Mouse (Mus musculus): ENCODE data around the gene Ddx27.
A peak's percentile ranks its signal among the peaks of the same experiment; 100 is the strongest.
"Not testable (repeated sequence)": the region's sequence is repeated elsewhere in the genome, so short reads cannot be mapped to it uniquely, and the experiment has no call there.

The Ddx27 gene

DNA sequence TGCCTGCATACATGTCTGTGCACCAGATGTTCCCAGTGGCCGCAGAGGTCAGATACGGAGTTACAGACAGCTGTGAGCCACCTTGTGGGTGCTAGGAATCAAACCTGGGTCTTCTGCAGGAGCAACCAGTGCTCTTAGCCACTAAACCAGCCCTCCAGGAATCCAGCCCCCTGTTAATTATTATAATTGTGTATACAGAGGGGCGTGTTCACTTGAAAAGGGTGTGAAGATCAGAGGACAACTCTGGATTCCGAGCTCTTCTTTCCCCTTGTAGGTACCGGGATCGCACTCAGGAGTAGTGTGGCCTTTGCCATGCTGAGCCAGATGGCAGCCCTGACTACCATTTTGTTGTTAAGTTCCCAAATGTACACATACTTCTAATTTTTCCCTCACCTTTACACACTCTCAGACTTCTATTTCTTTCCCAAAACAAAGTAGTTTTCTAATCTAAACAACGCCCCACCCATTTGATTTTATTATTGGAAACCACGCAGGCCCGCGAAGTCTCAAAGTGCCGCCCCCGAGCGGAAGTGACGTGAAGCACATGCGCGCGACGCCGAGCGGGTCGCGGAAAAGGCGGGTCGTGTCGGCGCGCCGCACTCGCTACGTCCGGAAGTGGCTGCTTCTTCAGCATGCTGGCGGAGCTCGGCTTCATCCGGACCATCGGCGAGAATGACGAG lies at the start of gene Ddx27:
TSS of gene Ddx27 (plus strand) at position 492 of the 680 bp plus-strand sequence.
- peak; percentile 95 for DNase-seq (ENCODE audit: low spot score in 2 of 2)

DNA sequence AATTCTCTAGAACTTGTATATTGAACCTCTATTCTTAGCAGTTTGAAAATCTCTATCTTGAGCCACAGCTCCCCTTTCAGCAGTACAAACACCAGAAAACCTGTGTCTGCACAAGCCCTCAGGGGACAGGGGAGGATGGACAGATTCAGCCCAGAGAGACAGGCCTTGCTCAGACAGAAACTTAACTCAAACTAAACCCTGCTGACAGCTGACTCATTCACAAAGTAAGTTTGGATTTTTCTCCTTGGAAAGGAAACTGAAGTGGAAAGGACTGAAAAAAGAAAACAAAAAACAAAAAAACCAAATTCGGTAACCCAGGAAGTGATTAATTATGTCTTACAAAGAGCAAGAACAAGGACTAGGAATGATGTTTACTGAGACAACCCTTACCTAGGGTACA lies 41.8 kb upstream of the Ddx27 start:
- no peak for DNase-seq (ENCODE audit: low spot score in 2 of 2)

DNA sequence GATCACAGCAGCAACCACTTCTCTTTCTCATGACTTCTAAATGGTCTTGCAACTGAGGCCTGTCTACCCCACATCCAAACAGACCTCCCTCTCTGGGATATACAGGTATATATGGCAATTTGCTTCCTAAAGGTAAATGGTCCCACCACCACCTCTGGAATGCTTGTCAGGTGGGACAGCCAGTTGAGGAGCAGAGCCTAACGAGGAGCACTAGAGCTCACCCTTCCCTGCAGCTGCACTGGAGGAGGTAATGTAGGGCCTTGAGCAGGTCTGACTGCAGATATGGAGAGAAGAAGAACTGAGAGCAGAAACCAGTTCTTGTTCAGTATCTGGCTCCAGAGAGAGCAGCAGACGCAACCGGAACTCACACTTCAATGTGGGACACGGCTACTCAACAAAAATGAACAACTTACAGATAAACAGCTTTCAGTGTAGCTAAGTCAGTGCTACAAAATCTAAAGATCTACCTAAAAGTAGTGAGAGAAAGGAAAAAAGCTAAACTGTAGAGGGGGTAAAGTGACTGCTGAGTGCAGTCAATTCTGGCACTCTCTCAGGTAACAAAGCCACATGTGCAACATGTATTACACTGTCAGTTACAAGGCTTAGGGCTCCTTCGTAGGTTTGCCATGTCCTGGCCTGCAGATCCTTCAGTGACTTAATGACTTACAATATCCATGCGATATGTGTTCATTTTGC lies 40.7 kb upstream of the Ddx27 start:
- DNase-seq (ENCODE audit: low spot score in 2 of 2): no peak

DNA sequence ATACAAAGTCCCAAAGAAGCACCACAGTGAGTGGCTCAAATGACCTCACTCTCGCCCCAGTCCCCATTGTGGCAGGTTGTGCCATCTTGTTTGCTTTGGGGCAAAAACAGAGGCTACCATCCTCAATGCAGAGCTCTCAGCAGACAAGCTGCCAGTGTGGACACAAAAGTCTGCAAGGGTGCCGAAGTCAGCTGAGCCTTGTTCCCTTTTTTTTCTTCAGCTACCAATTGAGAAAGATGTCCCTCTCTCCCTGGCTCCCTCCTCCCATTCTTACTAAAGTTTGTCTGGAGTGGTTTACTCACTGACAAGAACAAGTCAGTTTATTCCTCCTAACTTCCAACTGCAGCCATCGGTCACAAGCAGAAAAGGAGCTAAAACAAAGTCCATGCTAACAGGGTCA lies 38.6 kb upstream of the Ddx27 start:
- no peak for DNase-seq (ENCODE audit: low spot score in 2 of 2)

DNA sequence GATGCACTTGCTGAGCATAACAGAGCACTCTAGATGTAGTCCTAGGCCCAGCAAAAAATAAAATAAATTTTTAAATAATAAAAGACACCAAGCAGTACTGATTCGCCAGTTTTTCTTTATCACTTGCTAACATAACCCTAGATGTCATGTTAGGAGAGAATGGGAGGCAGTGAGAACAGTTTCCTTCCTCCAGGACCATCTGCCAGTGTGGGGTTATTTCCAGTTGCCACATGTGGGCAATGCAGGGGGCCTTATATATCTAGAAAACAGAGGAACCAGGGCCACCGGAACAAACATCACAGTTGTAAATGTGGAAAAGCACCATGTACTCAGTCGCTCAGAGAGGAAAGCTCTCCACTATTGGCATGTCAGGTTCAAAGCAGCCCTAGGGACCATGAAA lies 37.5 kb upstream of the Ddx27 start:
- DNase-seq (ENCODE audit: low spot score in 2 of 2): no peak

DNA sequence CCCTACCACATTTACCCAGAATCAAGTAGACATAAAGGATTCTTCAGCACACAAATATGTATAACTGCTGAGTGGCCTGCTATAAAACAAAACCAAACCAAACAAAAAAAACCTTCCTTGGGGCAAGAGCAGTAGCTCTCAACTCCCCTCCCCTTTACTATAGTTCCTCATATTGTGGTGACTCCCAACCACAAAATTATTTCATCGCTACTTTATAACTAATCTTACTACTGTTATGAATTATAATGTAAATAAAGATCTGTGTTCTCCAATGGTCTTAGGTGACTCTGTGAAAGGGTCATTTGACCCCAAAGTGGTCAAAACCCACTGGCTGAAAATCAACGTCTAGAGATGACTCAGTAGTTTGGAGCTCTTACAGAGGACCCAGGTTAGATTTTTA lies 34.8 kb upstream of the Ddx27 start:
- no peak for DNase-seq (ENCODE audit: low spot score in 2 of 2)

DNA sequence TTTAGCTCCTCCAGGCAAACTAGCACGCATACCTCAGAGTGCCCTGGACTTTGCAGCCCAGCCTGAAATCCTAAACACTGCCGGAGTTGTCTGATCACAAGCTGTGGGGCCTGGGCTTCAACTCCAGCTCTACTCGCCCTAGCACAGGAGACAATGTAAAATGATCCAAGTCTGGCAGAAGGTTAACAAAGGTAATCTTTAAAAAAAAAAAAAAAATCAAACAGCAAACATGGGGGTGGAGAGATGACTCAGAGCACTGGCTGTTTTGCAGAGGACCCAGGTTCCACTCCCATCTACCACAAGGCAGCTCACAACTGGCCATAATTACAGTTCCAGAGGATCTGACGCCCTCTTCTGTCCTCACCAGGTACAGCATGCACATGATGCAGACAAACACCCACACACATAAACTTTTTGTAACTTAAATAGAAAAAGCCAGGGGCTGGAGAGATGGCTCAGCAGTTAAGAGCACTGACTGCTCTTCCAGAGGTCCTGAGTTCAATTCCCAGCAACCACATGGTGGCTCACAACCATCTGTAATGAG lies 31.6 kb upstream of the Ddx27 start:
- no peak for DNase-seq (ENCODE audit: low spot score in 2 of 2)

DNA sequence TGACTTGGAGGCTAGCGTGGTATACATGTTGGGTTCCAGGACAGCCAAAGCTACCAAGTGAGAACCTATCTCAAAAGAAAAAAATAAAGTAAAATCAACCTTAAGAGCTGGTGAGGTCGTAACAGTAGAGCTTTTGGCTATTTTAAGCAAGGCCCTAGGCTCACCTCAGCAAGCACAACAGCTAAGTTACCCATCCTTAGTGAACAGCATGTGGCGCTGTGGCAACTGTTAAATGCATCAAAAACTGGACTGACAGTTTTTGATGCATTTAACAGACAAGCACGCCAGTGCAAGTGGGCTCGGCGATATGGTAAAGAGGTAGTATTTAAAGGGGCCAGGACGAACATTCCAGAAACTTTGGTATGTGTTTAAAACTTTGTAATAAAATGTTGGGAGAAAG lies 24.1 kb upstream of the Ddx27 start:
- DNase-seq (ENCODE audit: low spot score in 2 of 2): no peak

DNA sequence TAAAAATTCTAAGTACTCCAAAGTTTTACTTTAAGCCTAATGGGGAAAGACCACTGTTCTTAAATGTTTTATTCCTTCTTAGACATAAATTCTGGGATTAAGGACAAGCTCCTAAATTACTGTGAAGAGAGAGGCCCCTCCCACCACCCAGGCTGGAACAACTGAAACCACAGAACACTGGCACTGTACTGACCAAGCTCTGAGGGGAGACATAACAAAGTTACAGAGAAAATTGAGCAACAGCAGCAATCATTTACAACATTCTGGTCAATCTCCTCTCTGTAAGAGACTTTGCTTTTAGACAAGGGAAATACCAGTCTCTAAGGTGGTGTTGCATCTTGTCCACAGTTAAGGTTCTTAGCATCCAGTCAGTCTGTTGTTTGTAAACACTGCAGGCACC lies 23.0 kb upstream of the Ddx27 start:
- no peak for DNase-seq (ENCODE audit: low spot score in 2 of 2)

DNA sequence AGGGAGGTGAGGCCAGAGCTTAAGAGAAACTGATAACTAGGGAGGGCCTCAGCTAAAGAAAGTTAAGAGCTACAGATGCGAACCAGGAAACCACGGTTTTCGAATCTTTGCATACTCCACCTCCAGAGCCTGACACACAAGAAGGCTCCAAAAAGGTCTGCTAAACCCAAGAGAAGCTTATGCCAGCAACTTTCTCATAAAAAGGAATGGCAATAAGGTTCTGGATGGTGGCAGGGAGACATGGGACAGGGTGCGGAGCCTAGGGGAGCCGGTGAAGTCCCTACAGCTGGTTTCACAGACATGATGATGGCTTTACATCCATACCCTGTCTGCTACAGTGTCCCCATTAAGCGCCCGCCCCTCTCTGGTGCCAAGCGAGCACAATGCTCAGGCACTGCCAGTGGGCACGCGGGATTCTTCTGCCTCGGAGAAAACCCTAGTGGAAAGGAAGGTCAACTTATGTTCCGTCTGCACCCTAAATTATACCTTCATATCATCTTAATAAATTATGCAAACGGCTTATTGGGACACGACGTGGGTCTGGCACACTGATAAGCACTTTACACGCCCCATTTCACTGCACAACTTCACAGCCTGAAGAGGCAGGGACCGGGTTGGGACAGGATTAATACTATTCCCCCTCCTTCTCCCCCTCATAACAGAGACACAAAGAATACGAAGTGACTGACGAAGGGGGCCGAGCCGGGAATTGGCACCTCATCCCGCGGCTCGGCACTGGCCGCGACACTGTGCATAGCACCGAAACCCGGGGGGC lies 19.8 kb upstream of the Ddx27 start:
- peak in 1 of 2 experiments; percentile 50 for DNase-seq (ENCODE audit: low spot score in 2 of 2)

DNA sequence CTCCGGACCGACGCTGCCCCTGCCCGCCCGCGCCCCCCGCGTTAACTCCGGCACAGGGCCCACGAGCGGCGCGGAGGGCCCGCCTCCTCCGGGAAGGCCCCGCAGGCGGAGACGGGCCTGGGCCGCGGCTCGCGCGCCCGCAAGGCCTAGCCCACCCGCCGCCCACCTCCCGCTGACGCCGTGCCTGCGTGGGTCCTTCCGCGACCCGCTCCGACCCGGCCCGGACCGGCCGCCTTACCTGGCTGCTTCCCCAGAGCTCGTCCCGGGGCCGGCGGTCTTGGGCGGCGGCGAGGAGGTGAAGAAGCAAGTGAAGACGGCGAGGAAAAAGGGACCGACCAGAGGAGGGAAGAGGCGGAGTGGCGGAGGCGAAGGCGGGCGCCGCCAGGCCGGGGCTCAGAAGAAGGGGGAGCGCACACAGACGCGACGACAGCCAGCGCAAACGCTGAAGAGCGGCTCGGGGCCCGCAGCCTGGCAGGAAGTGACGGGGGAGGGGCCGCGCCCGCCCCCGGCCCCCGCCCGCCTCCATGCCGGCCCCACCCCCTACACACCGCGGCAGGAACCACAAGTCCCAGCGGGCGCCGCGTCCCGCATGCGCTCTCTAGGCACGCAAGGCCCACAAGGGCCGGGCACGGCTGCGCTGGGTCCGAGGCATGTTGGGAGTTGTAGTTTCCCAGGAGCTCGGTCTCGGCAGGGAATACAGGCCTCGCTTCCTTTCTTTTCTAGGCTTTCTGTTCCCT lies 19.0 kb upstream of the Ddx27 start, which contains the start of gene Stau1:
TSS of gene Stau1 (minus strand) at position 504 of the 737 bp plus-strand sequence.
- peak; percentile 95 to 96 for DNase-seq (ENCODE audit: low spot score in 2 of 2)

DNA sequence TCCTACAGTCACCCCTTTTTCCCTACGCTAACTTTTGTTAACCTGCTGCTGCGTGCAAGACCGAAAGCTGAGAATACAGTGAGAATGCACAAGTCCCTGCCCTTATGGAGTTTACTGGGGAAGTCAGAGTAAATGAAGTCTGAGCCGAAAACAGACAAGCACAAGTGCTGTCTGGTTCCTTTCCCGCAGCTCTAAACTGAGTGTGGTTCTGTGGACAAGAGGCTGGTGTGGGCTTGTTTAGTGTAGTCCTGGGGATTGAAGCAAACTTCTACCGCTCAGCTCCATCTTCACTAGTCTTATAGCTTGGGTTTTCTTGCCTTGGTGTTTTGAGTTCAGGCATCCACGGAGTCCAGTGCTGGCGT lies 18.5 kb upstream of the Ddx27 start:
- DNase-seq (ENCODE audit: low spot score in 2 of 2): no peak

DNA sequence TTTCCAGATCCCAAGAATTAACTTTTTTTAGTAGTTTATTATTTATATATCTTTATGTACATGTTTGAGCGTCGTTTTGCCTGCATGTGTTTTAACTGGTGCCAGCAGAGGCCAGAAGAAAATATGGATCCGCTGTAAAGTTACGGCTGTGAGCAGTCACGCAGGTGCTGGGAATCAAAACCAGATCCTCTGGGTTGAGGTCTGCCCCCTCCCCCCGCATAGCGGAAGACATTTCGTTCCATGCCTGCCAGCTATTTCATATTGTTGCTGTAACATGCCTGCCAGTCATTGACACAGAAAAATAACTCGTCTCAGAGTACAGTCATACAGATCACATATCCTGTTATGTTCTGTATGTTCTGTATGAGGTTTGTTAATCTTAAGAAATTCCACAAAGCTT lies 13.5 kb upstream of the Ddx27 start:
- no peak for DNase-seq (ENCODE audit: low spot score in 2 of 2)

DNA sequence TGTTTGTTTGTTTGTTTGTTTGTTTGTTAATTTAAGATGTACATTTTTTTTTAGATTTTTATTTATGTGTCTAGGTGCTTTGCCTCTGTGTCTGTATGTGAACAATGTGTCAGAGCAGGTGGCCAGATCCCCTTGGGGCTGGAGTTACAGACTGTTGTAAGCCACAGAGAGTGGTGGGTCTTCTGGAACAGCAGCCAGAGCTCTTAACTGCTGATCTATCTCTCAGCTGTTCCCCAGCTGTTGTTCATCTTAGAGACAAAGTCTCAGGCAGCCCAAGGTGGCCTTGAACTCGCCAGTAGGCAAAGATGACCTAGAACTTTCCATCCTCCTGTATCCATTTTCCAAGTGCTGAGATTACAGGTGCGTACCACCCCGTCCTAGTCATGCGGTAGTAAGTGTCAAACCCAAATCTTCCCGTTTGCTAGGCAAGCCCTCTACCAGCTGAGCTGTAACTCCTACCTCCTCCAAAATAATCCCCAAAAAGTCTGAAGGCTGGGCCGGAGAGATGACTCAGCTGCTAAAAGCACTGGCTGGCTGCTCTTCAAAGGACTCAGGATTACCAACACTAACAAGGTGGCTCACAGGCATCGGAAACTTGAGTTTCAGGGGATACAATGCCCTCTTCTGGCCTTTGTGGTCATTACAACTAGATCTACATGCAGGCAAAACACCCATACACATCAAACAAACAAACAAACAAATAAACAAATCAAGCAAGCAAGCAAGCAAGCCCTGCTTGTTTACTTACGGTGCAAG lies 10.7 kb upstream of the Ddx27 start:
- peak; percentile 81 to 86 for DNase-seq (ENCODE audit: low spot score in 2 of 2)

DNA sequence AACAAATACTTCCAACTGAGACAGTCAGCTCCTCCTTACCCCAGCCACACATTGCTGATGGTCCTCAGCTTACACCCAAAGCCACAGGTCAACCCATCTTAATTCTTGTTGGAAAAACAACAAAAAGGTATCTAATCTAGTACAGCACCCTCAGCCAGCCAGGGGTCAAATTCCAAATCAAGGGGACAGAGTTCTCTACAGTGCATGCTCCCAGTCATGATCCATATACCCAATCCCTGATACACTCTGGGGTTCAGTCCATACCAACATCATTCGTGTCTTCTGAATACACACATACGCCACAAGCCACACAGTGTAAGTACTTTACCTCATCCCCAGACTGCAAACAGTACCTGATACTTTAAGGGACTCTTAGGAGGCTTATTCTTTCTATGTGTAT lies 8.6 kb upstream of the Ddx27 start:
- DNase-seq (ENCODE audit: low spot score in 2 of 2): no peak

DNA sequence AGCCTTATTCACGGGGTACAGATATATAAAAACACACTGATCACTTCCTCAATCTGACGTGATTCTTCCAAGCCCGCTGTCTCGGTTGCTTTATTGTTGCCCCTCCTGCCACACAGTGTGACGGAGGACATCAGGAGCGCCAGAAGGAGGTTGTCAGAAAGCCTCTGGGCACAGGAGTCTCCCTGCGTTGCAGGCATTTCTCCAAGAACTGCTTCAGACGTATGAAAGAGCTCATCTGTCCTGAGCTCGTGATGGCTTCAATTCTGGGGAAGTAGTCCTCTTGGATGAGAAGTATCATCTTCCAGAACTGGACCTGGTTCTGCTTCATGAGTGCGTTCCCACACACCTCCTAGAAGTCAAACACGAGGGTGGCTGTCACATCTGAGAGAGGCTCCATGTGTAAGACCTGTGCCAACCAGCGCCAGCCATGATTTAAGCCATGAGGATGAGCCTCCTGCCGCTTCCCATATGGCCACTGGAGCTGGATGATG lies 7.9 kb upstream of the Ddx27 start:
- no peak for DNase-seq (ENCODE audit: low spot score in 2 of 2)

DNA sequence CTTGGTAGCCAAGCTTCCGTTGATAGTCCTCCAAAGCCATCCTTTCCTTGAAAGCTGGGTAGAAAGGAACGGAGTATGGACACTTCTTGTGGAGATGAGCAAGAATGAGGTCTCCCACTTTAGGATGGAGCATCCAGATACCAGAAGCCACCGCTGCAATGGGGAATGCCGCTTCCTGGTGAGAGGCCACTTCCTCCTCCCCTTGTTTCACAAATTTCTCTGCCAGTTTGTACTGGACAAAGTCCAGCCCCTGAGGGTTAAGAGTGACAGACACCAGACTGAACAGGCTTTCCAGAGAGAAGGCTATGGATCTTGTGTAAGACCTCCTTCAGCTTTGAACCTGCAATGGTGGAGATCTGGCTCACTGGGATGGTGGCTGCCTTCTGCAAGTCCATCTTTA lies 7.4 kb upstream of the Ddx27 start:
- not testable (repeated sequence) for DNase-seq (ENCODE audit: low spot score in 2 of 2)

DNA sequence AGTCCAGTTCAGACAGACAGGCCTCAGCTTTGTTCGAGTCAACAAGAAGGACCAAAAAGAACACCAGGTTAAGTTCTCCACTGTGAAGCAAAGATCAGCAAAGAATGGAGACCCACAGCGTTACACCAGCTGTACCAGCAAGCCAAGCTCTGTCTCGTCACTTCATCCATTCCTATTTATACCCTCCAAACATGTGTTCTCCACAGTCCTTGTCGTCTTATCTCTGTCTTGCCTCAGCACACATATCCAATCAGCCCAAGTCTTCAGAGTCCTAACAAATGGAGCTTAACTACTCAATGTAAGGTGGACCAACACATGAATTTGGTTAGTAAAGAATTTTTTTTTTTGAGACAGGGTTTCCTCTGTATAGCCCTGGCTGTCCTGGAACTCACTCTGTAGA lies 5.5 kb upstream of the Ddx27 start:
- no peak for DNase-seq (ENCODE audit: low spot score in 2 of 2)

DNA sequence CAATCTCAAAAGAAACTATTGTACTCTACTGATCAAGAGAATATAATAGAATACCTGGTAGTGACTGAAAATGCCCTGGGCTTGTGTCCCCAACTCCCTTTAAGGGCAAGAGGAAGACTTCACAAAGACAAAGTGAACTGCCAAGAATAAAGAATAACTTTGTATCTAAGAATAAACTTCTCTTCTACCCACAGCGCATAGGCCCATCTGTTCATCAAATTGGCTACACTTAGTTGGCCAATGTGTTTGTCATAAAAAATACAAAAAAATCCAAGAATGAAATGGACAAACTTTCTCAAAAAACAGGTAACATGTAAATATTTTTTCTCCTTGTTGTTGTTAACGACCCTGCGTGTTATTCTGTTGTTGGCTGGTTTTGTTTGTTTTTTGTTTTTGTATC lies 4.4 kb upstream of the Ddx27 start:
- peak in 1 of 2 experiments; percentile 21 for DNase-seq (ENCODE audit: low spot score in 2 of 2)

DNA sequence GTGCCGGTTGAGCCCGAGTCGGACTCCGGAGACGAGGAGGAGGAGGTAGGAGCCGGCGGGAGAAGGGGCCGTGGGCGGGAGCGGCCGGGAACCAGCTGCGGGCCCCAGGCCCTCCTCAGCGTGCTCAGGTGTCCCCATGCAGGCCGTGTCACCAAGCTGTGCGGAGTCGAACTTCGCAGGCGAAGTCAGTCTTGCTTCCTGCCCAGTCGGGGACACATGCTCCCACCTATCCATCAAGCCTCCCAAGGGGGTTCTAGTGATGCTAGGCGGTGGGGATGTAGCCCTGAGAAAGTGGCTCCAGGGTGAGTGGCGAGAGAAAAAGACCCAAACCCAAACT lies 357 bp downstream of the Ddx27 start:
- DNase-seq (ENCODE audit: low spot score in 2 of 2): no peak

DNA sequence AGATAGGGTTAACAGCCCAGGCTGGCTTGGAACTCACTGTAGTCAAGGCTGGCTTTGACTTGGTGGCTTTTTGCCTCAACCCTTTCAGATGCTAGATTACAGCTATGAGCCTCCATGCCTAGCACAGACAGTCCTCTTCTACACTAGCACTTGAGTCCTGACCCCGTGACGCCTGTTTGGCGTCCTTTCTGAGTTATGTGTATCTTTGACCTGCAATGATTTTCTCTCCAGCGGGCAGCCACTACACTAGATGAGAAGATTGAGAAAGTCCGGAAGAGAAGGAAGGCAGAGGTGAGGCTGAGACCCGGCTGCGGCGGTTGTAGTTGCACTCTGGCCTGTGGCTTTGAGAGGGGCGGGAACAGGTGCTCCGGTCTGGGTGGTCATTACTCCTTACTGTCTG lies 4.4 kb downstream of the Ddx27 start:
- no peak for DNase-seq (ENCODE audit: low spot score in 2 of 2)

Measured in right cerebral cortex, adult 2 months (tissue).